9 mouse cellular contexts compared by ENCODE assay signal in genomic region chr11:50601641-50602355, GRCm38 (mm10). TPM values are rescaled to one million over a fixed set of nuclear protein-coding genes. Genes with fewer than 3 reads are reported as not detected.
DNase-seq lines count a peak whose midpoint lies in the region; ATAC-seq and TF ChIP-seq lines count a peak whose summit lies in the region.
"Had no signal": no experiment of that assay in that cellular context is flagged by ENCODE, and none has a peak within 500 bp of the region (broad histone marks: within the 10 kb centered on the region; RNA-seq: fewer than 3 reads in every experiment).

Adamts2 (plus strand) TSS chr11:50602084.

- peak within 1 kb of the TSS; percentile 59 for H3K4me3 ChIP-seq in embryonic facial prominence, embryonic 12.5 days
- H3K4me3 ChIP-seq in kidney, adult 2 months (ENCODE audit: insufficient read depth, low read depth, low read length) = peak within 1 kb of the TSS; percentile 46
- peak within 1 kb of the TSS; percentile 45 for H3K4me3 ChIP-seq in liver, embryonic 16.5 days (ENCODE audit: low read depth, low read length)
- H3K4me3 ChIP-seq in neural tube, embryonic 15.5 days (replicated peaks) = peak within 1 kb of the TSS; percentile 65

- WGBS in embryonic facial prominence, embryonic 12.5 days = under 1% methylated on average over 60 of the region's 82 CpGs
- under 1% methylated on average over 71 of the region's 82 CpGs for WGBS in kidney, adult 2 months
- WGBS in liver, embryonic 16.5 days (ENCODE audit: insufficient replicate concordance) = under 1% methylated on average over 60 of the region's 82 CpGs
- WGBS in neural tube, embryonic 15.5 days = under 1% methylated on average over 74 of the region's 82 CpGs

- DNase-seq in left cerebral cortex, adult 18-20 months (ENCODE audit: low spot score in 2 of 2) = peak; percentile 26 to 63
- no peak for DNase-seq in left cerebral cortex, adult 11 months (ENCODE audit: low spot score)
- peak; percentile 61 for DNase-seq in heart, adult 8-10 months (ENCODE audit: low spot score)
- DNase-seq in kidney, adult 2 months = peak; percentile 65
- peak; percentile 47 to 62 for DNase-seq in thymus, postnatal 36 days

- no peak for TF ChIP-seq CTCF in kidney, adult 2 months (conservative IDR thresholded peaks at IDR 0.05; ENCODE audit: insufficient read depth, insufficient read length, low read depth, low read length)

- TF ChIP-seq POLR2A in kidney, adult 2 months (IDR thresholded peaks at IDR 0.05; ENCODE audit: low read depth, low read length) = no peak

- peak within 1 kb of the TSS; percentile 60 for H3K9ac ChIP-seq in embryonic facial prominence, embryonic 12.5 days
- H3K9ac ChIP-seq in liver, embryonic 16.5 days (ENCODE audit: low read depth, low read length) = no peak within 1 kb of the TSS
- H3K9ac ChIP-seq in neural tube, embryonic 15.5 days (replicated peaks) = peak within 1 kb of the TSS; percentile 61

- H3K27me3 ChIP-seq in embryonic facial prominence, embryonic 12.5 days = peaks cover 70% of the 10 kb centered on the region
- no peaks in the 10 kb centered on the region for H3K27me3 ChIP-seq in kidney, adult 2 months (replicated peaks; ENCODE audit: control insufficient read depth, insufficient read depth, low read length)
- H3K27me3 ChIP-seq in liver, embryonic 16.5 days (ENCODE audit: control insufficient read depth, insufficient read depth, low read depth, low read length) = peaks cover 54% of the 10 kb centered on the region
- H3K27me3 ChIP-seq in neural tube, embryonic 15.5 days (replicated peaks) = peaks cover 66% of the 10 kb centered on the region

- peak within 1 kb of the TSS; percentile 90 for H3K4me2 ChIP-seq in embryonic facial prominence, embryonic 12.5 days (replicated peaks)
- peak within 1 kb of the TSS; percentile 44 for H3K4me2 ChIP-seq in liver, embryonic 16.5 days (ENCODE audit: low read depth, low read length)
- peak within 1 kb of the TSS; percentile 100 for H3K4me2 ChIP-seq in neural tube, embryonic 15.5 days

- H3K36me3 ChIP-seq in embryonic facial prominence, embryonic 12.5 days = no peaks in the 10 kb centered on the region
- H3K36me3 ChIP-seq in kidney, adult 2 months (ENCODE audit: control insufficient read depth, insufficient read depth, low read length) = no peaks in the 10 kb centered on the region
- no peaks in the 10 kb centered on the region for H3K36me3 ChIP-seq in liver, embryonic 16.5 days (ENCODE audit: control insufficient read depth, insufficient read depth)
- no peaks in the 10 kb centered on the region for H3K36me3 ChIP-seq in neural tube, embryonic 15.5 days

- peak within 1 kb of the TSS; percentile 36 for H3K27ac ChIP-seq in embryonic facial prominence, embryonic 12.5 days
- no peak within 1 kb of the TSS for H3K27ac ChIP-seq in kidney, adult 2 months (ENCODE audit: insufficient read depth, low read depth, low read length)
- H3K27ac ChIP-seq in liver, embryonic 16.5 days (ENCODE audit: low read length) = no peak within 1 kb of the TSS
- H3K27ac ChIP-seq in neural tube, embryonic 15.5 days (replicated peaks) = no peak within 1 kb of the TSS

- no peaks in the 10 kb centered on the region for H3K9me3 ChIP-seq in embryonic facial prominence, embryonic 12.5 days
- H3K9me3 ChIP-seq in liver, embryonic 16.5 days (replicated peaks; ENCODE audit: control insufficient read depth, low read length) = no peaks in the 10 kb centered on the region
- no peaks in the 10 kb centered on the region for H3K9me3 ChIP-seq in neural tube, embryonic 15.5 days (replicated peaks)

- H3K4me1 ChIP-seq in embryonic facial prominence, embryonic 12.5 days = peaks cover 14% of the 10 kb centered on the region
- no peaks in the 10 kb centered on the region for H3K4me1 ChIP-seq in kidney, adult 2 months (ENCODE audit: control insufficient read depth, insufficient read depth, low read length)
- H3K4me1 ChIP-seq in liver, embryonic 16.5 days (ENCODE audit: control insufficient read depth, low read depth, low read length) = no peaks in the 10 kb centered on the region
- H3K4me1 ChIP-seq in neural tube, embryonic 15.5 days = peaks cover 28% of the 10 kb centered on the region

- peak; percentile 69 for ATAC-seq in embryonic facial prominence, embryonic 12.5 days (ENCODE audit: insufficient number of reproducible peaks, insufficient read depth, low FRiP score, low TSS enrichment)
- ATAC-seq in liver, embryonic 16.5 days (ENCODE audit: low read depth) = no peak
- peak; percentile 80 for ATAC-seq in neural tube, embryonic 15.5 days (ENCODE audit: low FRiP score)

RNA-seq across cellular contexts. Expression of gene Adamts2, which starts in this region (rescaled TPM):
- total RNA-seq in left cerebral cortex, adult 18-20 months (2021) = 10 to 100 TPM in 1 of 2 experiments, 1 to 10 TPM in 1; 9.9 to 12.1 TPM
- polyA plus RNA-seq in embryonic facial prominence, embryonic 12.5 days (2016; fragmentation: Nextera tagmentation; extraction: Ambion mirVana) = 8.7 and 9.8 TPM in 2 replicates
- 1 to 10 TPM; 6.1 to 7.1 (median 6.8) TPM for total RNA-seq in heart, adult 8-10 months (2022)
- polyA plus RNA-seq in kidney, adult 2 months (2012; rRNA removed) = 4.5 and 7.0 TPM in 2 replicates
- 1.3 and 1.6 TPM in 2 replicates for polyA plus RNA-seq in liver, embryonic 16.5 days (2015; fragmentation: Nextera tagmentation; extraction: Ambion mirVana)
- 4.7 and 5.6 TPM in 2 replicates for polyA plus RNA-seq in neural tube, embryonic 15.5 days (2015; fragmentation: Nextera tagmentation; extraction: Ambion mirVana)
- total RNA-seq: MEL had no signal

Comparison
In these comparisons a context has a peak if more than half of its experiments do, and no peak if none do; other contexts are left out.
1. H3K4me2 ChIP-seq: peak in every context shown above with its lines; median percentile 100 in neural tube, embryonic 15.5 days; 90 in embryonic facial prominence, embryonic 12.5 days; 44 in liver, embryonic 16.5 days.